Mouse (Mus musculus): ENCODE results near the gene Mttp.

GRCm38 (mm10) chr3:138071476-138072073 is 73.2 kb downstream of the Mttp start:
- TF ChIP-seq CTCF (IDR thresholded peaks at IDR 0.05; ENCODE audit: borderline replicate concordance, insufficient read depth, low read depth, low read length) (no peak), POLR2A (IDR thresholded peaks at IDR 0.05; ENCODE audit: borderline replicate concordance, insufficient read depth, low read length) (no peak)
